Mouse (Mus musculus) heart, adult 2 months (tissue): ENCODE data around the gene Crlf1. TPM values are rescaled to one million over a fixed set of nuclear protein-coding genes. Genes with fewer than 3 reads are reported as not detected.

Experiments used
- DNase-seq, 2 experiments: peaks; one replicate each; pipeline ENCODE4 v3.0.0; 2021
- H3K27ac ChIP-seq: fragments of 200-600 bp; 2 replicates; pipeline ENCODE4 v1.8.1; 2022
- H3K27me3 ChIP-seq: fragments of 200-500 bp; 2 replicates; pipeline ENCODE4 v1.6.1; 2012; ENCODE audit warnings: mild to moderate bottlenecking, low read length, inconsistent platforms, mixed read lengths; ENCODE audit not compliant: control insufficient read depth, insufficient read depth
- H3K36me3 ChIP-seq: fragments of 200-500 bp; 2 replicates; pipeline ENCODE4 v1.6.1; 2012; ENCODE audit warnings: low read length, inconsistent platforms; ENCODE audit not compliant: control insufficient read depth, insufficient read depth
- H3K4me1 ChIP-seq: fragments of 200-500 bp; 2 replicates; pipeline ENCODE4 v1.6.1; 2011; ENCODE audit warnings: low read length; ENCODE audit not compliant: control insufficient read depth, insufficient read depth
- H3K4me3 ChIP-seq: fragments of 200-600 bp; 2 replicates; pipeline ENCODE4 v1.8.1; 2022
- H3K79me2 ChIP-seq: fragments of 200-500 bp; replicated peaks from 2 replicates; pipeline ENCODE4 v1.6.1; 2012; ENCODE audit warnings: mild to moderate bottlenecking, inconsistent platforms, low read length, moderate library complexity, mixed read lengths; ENCODE audit not compliant: control insufficient read depth, insufficient read depth
- H3K9ac ChIP-seq: fragments of 200-500 bp; 2 replicates; pipeline ENCODE4 v1.6.1; 2012; ENCODE audit warnings: low read depth, mild to moderate bottlenecking, control low read depth, inconsistent platforms, low read length, mixed read lengths
- CTCF ChIP-seq: fragments of 200-600 bp; IDR thresholded peaks from 2 replicates; pipeline ENCODE4 v1.8.1; 2022; ENCODE audit warnings: antibody characterized with exemption, mild to moderate bottlenecking, moderate library complexity
- EP300 ChIP-seq: fragments of 200-500 bp; IDR thresholded peaks from 2 replicates; pipeline ENCODE4 v1.6.1; 2011; ENCODE audit warnings: low read depth, low read length, control low read depth; ENCODE audit not compliant: insufficient read depth
- POLR2A ChIP-seq: fragments of 200-500 bp; IDR thresholded peaks from 2 replicates; pipeline ENCODE4 v1.6.1; 2011; ENCODE audit warnings: mild to moderate bottlenecking, low read depth, low read length, control low read depth; ENCODE audit not compliant: insufficient read depth
- WGBS: fragments of 180-500 bp; shearing (Covaris S2); methylation state at CpG from one replicate; pipeline ENCODE4 v1.1.7; 2018; 5-methylcytosine and 5-hydroxymethylcytosine counted together
- intact Hi-C: fragments of 180-260 bp; cut with DNase I; formaldehyde crosslinking; loops from one replicate; pipeline ENCODE4 v1.15.1; 2025
- long read RNA-seq: library from polyadenylated mRNA; stranded (forward); transcript quantifications from one replicate; pipeline ENCODE4 v2.0.0, GENCODE M21; 2021
- polyA plus RNA-seq: library from polyadenylated mRNA; depleted of rRNA; stranded (reverse); fragments of >200 nt; gene quantifications from 2 replicates; pipeline ENCODE4 v1.2.3, GENCODE M21; 2012; rRNA removed
- total RNA-seq, 2 experiments: library from RNA; stranded (reverse); gene quantifications; 2 replicates each; pipeline ENCODE4 v1.2.3; 2021

The Crlf1 gene
- total RNA-seq (under 1 TPM; 0.68 to 0.89 TPM), polyA plus RNA-seq (0.38 and 2.3 TPM in 2 replicates)
- long read RNA-seq: 0 reads

GRCm38 (mm10) chr8:70492664-70493640 lies at the start of gene Crlf1:
Gene Crlf1 (plus strand): TSS chr8:70493158.
- peak within 1 kb of the TSS; percentile 43; the same call in 1 of the 2 replicates for H3K9ac ChIP-seq
- no peaks in the 10 kb centered on the region for H3K79me2 ChIP-seq
- H3K4me3 ChIP-seq: peak within 1 kb of the TSS; percentile 40
- no peak for DNase-seq
- WGBS: 1% methylated on average over 92 of the region's 93 CpGs
- TF ChIP-seq EP300 (no peak), CTCF (no peak), POLR2A (no peak)
- H3K36me3 ChIP-seq: no peaks in the 10 kb centered on the region
- intact Hi-C loops: no loop called here
- peaks cover 5% of the 10 kb centered on the region for H3K4me1 ChIP-seq
- no peak within 1 kb of the TSS for H3K27ac ChIP-seq
- peaks cover 29% of the 10 kb centered on the region for H3K27me3 ChIP-seq

- H3K36me3 ChIP-seq: no peaks in the 10 kb centered on the region
- H3K4me3 ChIP-seq: no peak overlapping the region
- WGBS: 83% methylated on average over 4 of the region's 4 CpGs
- H3K27me3 ChIP-seq: no peaks in the 10 kb centered on the region
- intact Hi-C loops: no loop called here
- H3K79me2 ChIP-seq: peaks cover 4% of the 10 kb centered on the region; the same call in 1 of the 2 replicates
- H3K9ac ChIP-seq: no peak overlapping the region
- H3K4me1 ChIP-seq: peaks cover 3% of the 10 kb centered on the region
- TF ChIP-seq POLR2A (no peak), CTCF (no peak), EP300 (no peak)
- no peak for DNase-seq
- no peak overlapping the region for H3K27ac ChIP-seq
Measured at GRCm38 (mm10) chr8:70443326-70443725, 49.6 kb upstream of the Crlf1 start.

DNA sequence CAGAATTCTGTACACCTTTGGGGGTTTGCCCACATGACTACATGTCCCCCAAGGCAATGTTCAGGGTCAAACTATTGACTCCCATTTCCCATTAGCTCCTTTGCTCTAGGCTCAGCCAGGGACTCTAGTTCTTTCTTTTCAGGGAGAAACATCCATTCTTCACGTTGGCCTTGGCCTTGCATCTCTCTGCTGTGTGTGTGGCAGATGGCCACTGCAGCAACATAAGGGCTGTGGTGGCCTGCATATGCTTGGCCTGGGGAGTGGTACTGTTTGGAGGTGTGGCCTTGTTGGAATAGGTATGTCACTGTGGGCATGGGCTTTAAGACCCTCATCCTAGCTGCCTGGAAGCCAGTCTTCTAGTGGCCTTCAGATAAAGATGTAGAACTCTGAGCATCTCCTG lies 47.0 kb upstream of the Crlf1 start:
- TF ChIP-seq EP300: no peak
- TF ChIP-seq POLR2A: no peak
- TF ChIP-seq CTCF: no peak

GRCm38 (mm10) chr8:70447639-70448420 lies 45.1 kb upstream of the Crlf1 start:
- Histone ChIP-seq H3K9ac (no peak overlapping the region; the same call in 1 of the 2 replicates), H3K4me1 (peaks cover 2% of the 10 kb centered on the region), H3K79me2 (no peaks in the 10 kb centered on the region), H3K4me3 (no peak overlapping the region), H3K27me3 (no peaks in the 10 kb centered on the region), H3K27ac (no peak overlapping the region), H3K36me3 (no peaks in the 10 kb centered on the region)
- DNase-seq: peak in 1 of 2 experiments; percentile 53
- 25% methylated on average over 19 of the region's 19 CpGs for WGBS
- TF ChIP-seq CTCF (peak; percentile 31; the same call in 1 of the 2 replicates), EP300 (no peak)
- intact Hi-C loops: no loop called here

More for the DNA sequence above, 47.0 kb upstream of the Crlf1 start:
- Histone ChIP-seq H3K9ac (no peak overlapping the region), H3K4me3 (no peak overlapping the region), H3K27ac (no peak overlapping the region), H3K79me2 (no peaks in the 10 kb centered on the region), H3K36me3 (no peaks in the 10 kb centered on the region), H3K4me1 (no peaks in the 10 kb centered on the region; the same call in 1 of the 2 replicates), H3K27me3 (no peaks in the 10 kb centered on the region)
- intact Hi-C loops: no loop called here
- no peak for DNase-seq
- WGBS: 56% methylated on average over 1 of the region's 1 CpGs

DNA sequence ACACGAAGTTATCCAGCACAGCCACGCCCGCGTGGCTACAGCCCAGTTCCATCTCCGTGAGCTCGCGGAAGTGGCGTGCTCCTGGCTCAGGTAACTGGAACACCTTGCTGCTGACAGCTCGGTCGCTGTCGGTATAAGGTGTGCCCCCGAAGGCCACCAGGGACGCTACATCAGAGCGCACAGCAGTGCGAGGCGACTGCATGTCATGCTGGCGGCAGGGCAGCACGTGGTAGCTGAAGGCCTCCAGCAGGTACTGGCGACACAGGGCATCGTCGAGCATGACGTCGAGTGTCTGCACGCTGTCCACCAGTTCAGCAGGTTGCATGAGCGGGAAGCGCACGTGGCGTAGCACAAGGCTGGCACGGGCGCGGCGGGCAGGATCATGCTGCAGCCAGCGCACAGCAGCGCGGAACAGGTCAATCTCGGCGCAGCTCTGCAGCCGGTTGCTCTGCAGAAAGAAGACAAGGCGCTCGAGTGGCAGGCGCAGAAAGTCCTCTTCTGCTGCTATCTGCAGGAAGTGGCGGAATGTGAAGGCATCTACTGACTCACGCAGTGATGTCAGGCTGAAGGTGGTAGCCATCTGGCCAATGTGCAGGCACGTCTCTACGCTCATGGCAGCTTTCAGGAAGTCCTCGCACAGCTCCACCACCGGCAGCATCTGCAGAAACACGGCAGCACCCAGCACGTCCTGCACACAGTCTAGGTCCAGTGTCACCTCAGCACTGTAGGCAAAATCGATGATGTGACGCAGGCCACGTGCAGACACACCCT lies 40.6 kb upstream of the Crlf1 start:
- H3K9ac ChIP-seq: no peak overlapping the region
- H3K4me1 ChIP-seq: peaks cover 2% of the 10 kb centered on the region
- 58% methylated on average over 52 of the region's 52 CpGs for WGBS
- DNase-seq: no peak
- intact Hi-C loops: no loop called here
- no peak for TF ChIP-seq CTCF
- TF ChIP-seq EP300: no peak
- TF ChIP-seq POLR2A: no peak
- no peak overlapping the region for H3K4me3 ChIP-seq
- no peaks in the 10 kb centered on the region for H3K36me3 ChIP-seq
- H3K79me2 ChIP-seq: no peaks in the 10 kb centered on the region
- no peaks in the 10 kb centered on the region for H3K27me3 ChIP-seq
- H3K27ac ChIP-seq: no peak overlapping the region
